Mouse (Mus musculus): ENCODE results near the gene Tmem222. TPM values are rescaled to one million over a fixed set of nuclear protein-coding genes. Genes with fewer than 3 reads are reported as not detected.

Tmem222 gene
- 10 to 100 TPM; 35.3 to 41.7 TPM for total RNA-seq (2023)

DNA sequence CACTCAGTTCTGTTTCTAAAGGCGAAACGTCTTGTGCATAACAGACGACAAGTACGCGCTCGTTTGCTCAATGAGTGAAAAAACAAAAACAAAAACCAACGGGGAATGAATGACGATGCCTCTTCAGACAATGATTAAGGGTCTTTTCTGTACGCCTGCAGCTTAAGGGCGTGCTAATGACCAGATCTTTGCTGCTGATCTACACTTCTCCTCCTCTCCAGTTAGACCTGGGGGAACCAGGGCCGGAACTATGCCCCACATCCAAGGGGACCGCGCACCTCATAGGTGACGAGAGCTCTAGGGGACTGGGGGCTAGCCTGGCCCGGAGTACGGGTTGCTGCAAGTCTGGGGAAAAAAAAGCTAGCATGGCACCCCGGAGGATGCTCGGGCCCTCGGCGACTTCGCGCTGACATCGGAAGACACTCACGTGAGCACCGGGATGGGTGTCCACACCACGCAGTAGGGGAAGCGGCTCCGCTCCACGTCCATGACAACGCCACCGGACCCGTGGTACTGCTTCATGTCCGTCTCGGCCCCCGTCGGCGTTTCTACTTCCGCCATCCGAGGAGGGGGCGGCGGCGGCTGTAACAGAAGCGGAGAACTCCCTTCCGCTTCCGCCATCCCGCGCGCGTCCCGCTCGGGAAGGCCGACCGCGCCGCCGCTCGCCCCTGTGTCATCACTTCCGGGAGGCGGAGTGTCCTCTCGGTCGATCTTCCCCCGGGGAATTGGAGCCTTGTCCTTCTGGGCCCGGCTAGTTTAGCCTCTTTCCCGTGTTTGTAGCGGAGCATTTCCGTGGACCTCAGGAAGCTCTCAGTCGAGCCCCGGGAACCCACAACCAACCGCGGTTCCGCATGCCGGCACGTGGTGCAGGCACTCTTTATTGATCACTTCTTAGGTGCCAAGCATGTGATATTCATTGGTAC lies at the start of gene Tmem222:
Gene Tmem222 (minus strand): TSS at position 689 of the 923 bp plus-strand sequence.

GRCm38 (mm10) chr4:133262882-133263281 lies 14.7 kb downstream of the Tmem222 start, which contains the start of gene Sytl1:
Sytl1 (minus strand) TSS chr4:133263113.

DNA sequence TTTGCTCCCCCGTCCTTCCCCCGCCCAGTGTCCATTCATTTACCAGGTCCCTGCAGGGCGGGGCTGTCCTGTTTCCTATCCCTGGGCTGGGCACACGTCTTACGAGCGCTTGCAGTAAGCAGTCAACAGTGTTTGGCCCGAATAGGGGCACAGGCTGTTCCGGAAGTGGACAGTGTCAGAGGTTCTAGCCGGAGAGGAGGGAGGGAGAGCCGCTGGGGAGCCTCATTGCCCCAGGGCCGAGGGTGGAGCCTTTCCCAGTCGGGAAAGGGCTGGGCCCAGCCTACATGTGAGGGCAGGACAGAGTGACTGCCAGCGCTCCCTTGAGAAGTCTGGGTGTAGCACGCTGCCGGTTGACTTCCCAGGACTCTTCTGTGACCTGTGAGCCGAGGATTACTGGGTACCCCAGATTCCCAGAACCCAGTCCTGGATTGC lies 37.1 kb downstream of the Tmem222 start, which contains the start of gene Map3k6:
Gene Map3k6 (plus strand): TSS at position 329 of the 432 bp plus-strand sequence.

Other genes with a start within 250 kb of the Tmem222 start
- 100 to 1,000 TPM; 361 to 372 TPM for gene Wasf2, start 147.3 kb downstream of the Tmem222 start, total RNA-seq (2023)
- 1 to 10 TPM in 1 of 2 experiments, not detected in 1; 1.2 TPM for gene Cd164l2, start 65.7 kb downstream of the Tmem222 start, total RNA-seq (2023)
- under 1 TPM; 0.26 to 0.61 TPM for gene Gpr3, start 65.3 kb downstream of the Tmem222 start, total RNA-seq (2023)
- gene Map3k6, start 37.0 kb downstream of the Tmem222 start, total RNA-seq (2023): 10 to 100 TPM in 1 of 2 experiments, 1 to 10 TPM in 1; 6.7 to 11.1 TPM
- under 1 TPM; 0.67 to 0.73 TPM for gene Sytl1, start 14.7 kb downstream of the Tmem222 start, total RNA-seq (2023)
- 10 to 100 TPM; 33.2 to 36.7 TPM for gene Wdtc1, start 75.7 kb upstream of the Tmem222 start, total RNA-seq (2023)
- gene Slc9a1, start 91.9 kb upstream of the Tmem222 start, total RNA-seq (2023): 10 to 100 TPM; 53.1 to 56.3 TPM
- not detected for gene Tent5b, start 202.3 kb upstream of the Tmem222 start, total RNA-seq (2023)
- 1 to 10 TPM in 1 of 2 experiments, not detected in 1; 1.2 TPM for gene Trnp1, start 220.8 kb upstream of the Tmem222 start, total RNA-seq (2023)
- gene Kdf1, start 241.2 kb upstream of the Tmem222 start, total RNA-seq (2023): not detected

All from monocyte, adult 59 days (primary cell).